Mouse (Mus musculus) hematopoietic stem cell, adult 5-6 weeks (primary cell): ENCODE results near the gene Gm38119. TPM values are rescaled to one million over a fixed set of nuclear protein-coding genes. Genes with fewer than 3 reads are reported as not detected.

ENCODE experiments used
- ATAC-seq, 2 experiments: fragments of 125-278 bp in 1 of 2; replicated peaks in 1 of 2; 2 replicates each; pipeline ENCODE4 v1.8.0; 2016 to 2017; ENCODE audit warnings: inconsistent platforms in 2 of 2, mild to moderate bottlenecking in 2 of 2, moderate number of reproducible peaks in 2 of 2, low read depth in 1 of 2, moderate TSS enrichment in 1 of 2; ENCODE audit not compliant: low FRiP score in 2 of 2, poor library complexity in 2 of 2, severe bottlenecking in 2 of 2, insufficient read depth in 1 of 2, low TSS enrichment in 1 of 2
- total RNA-seq: library from RNA; stranded (forward); fragments of 172-1452, 232-1000 nt; gene quantifications from 2 replicates; pipeline ENCODE4 v1.2.3, GENCODE M21; 2017

The Gm38119 gene
- not detected in 2 replicates for total RNA-seq

- ATAC-seq = no peak
These were observed at the start of gene Gm38119 for GRCm38 (mm10) chr3:92738996-92739395. TSS of gene Gm38119 (minus strand) at chr3:92739096.

- ATAC-seq = no peak
These were observed 39.9 kb upstream of the Gm38119 start, which contains the start of gene Lce1i for GRCm38 (mm10) chr3:92778799-92779198. TSS of gene Lce1i (minus strand) at chr3:92778899.

- ATAC-seq = no peak
These were observed 32.7 kb upstream of the Gm38119 start for GRCm38 (mm10) chr3:92771573-92771972.

- ATAC-seq = no peak
These were observed 26.1 kb upstream of the Gm38119 start, which contains the start of gene Lce1h for GRCm38 (mm10) chr3:92764965-92765364. TSS of gene Lce1h (minus strand) at chr3:92765065.

- no peak for ATAC-seq
These were observed 14.3 kb upstream of the Gm38119 start for GRCm38 (mm10) chr3:92753197-92753596.

- ATAC-seq = no peak
These were observed 13.3 kb upstream of the Gm38119 start, which contains the start of gene Lce1g for GRCm38 (mm10) chr3:92752238-92752637. TSS of gene Lce1g (minus strand) at chr3:92752338.

- no peak for ATAC-seq
These were observed 16.3 kb downstream of the Gm38119 start for GRCm38 (mm10) chr3:92722631-92723030.

GRCm38 (mm10) chr3:92720250-92720649 lies 18.6 kb downstream of the Gm38119 start, which contains the start of gene Lce1f:
TSS of gene Lce1f (minus strand) at chr3:92720350.
- ATAC-seq = no peak

- ATAC-seq = no peak
These were observed 23.8 kb downstream of the Gm38119 start for GRCm38 (mm10) chr3:92715122-92715521.

GRCm38 (mm10) chr3:92708974-92709373 lies 29.9 kb downstream of the Gm38119 start, which contains the start of gene Lce1e:
TSS of gene Lce1e (minus strand) at chr3:92709074.
- no peak for ATAC-seq

- ATAC-seq = no peak
These were observed 44.3 kb downstream of the Gm38119 start for GRCm38 (mm10) chr3:92694613-92695012.

- ATAC-seq = no peak
These were observed 47.2 kb downstream of the Gm38119 start for GRCm38 (mm10) chr3:92691688-92692087.

GRCm38 (mm10) chr3:92689154-92689553 lies 49.7 kb downstream of the Gm38119 start:
- ATAC-seq = peak in 1 of 2 experiments; percentile 58; a peak in 2 of 4 replicates

Other genes with a start within 250 kb of the Gm38119 start
- not detected in 2 replicates for gene Sprr4, start 238.6 kb downstream of the Gm38119 start, total RNA-seq
- not detected in 2 replicates for gene 2310046K23Rik, start 204.6 kb downstream of the Gm38119 start, total RNA-seq
- gene Ivl, start 165.4 kb downstream of the Gm38119 start, total RNA-seq = not detected in 2 replicates
- not detected in 2 replicates for gene Smcp, start 150.1 kb downstream of the Gm38119 start, total RNA-seq
- not detected in 2 replicates for gene 2210017I01Rik, start 131.6 kb downstream of the Gm38119 start, total RNA-seq
- gene Lce6a, start 117.4 kb downstream of the Gm38119 start, total RNA-seq = not detected in 2 replicates
- not detected in 2 replicates for gene Lce1a1, start 90.8 kb downstream of the Gm38119 start, total RNA-seq
- not detected in 2 replicates for gene Lce1b, start 82.2 kb downstream of the Gm38119 start, total RNA-seq
- not detected in 2 replicates for gene Lce1a2, start 68.8 kb downstream of the Gm38119 start, total RNA-seq
- gene Lce1c, start 59.8 kb downstream of the Gm38119 start, total RNA-seq = not detected in 2 replicates
- not detected in 2 replicates for gene Lce1d, start 51.9 kb downstream of the Gm38119 start, total RNA-seq
- not detected in 2 replicates for gene Lce1e, start 30.0 kb downstream of the Gm38119 start, total RNA-seq
- not detected in 2 replicates for gene Lce1f, start 18.7 kb downstream of the Gm38119 start, total RNA-seq
- gene Lce1g, start 13.2 kb upstream of the Gm38119 start, total RNA-seq = not detected in 2 replicates
- gene Lce1h, start 26.0 kb upstream of the Gm38119 start, total RNA-seq = not detected in 2 replicates
- not detected in 2 replicates for gene Lce1i, start 39.8 kb upstream of the Gm38119 start, total RNA-seq
- not detected in 2 replicates for gene Lce1j, start 51.4 kb upstream of the Gm38119 start, total RNA-seq
- not detected in 2 replicates for gene Lce1k, start 68.8 kb upstream of the Gm38119 start, total RNA-seq
- not detected in 2 replicates for gene Kprp, start 88.2 kb upstream of the Gm38119 start, total RNA-seq
- gene Lce1l, start 112.2 kb upstream of the Gm38119 start, total RNA-seq = not detected in 2 replicates
- not detected in 2 replicates for gene 2310050C09Rik, start 131.1 kb upstream of the Gm38119 start, total RNA-seq
- not detected in 2 replicates for gene Lce3a, start 187.1 kb upstream of the Gm38119 start, total RNA-seq
- gene Lce3b, start 193.9 kb upstream of the Gm38119 start, total RNA-seq = not detected in 2 replicates
- gene Lce3c, start 205.4 kb upstream of the Gm38119 start, total RNA-seq = not detected in 2 replicates
- gene Lce3d, start 218.3 kb upstream of the Gm38119 start, total RNA-seq = not detected in 2 replicates
- not detected in 2 replicates for gene Lce3e, start 228.0 kb upstream of the Gm38119 start, total RNA-seq